Mouse (Mus musculus) kidney, adult 2 months (tissue): ENCODE data around the gene Ubac2. TPM values are rescaled to one million over a fixed set of nuclear protein-coding genes. Genes with fewer than 3 reads are reported as not detected.

Experiments
- DNase-seq: peaks from one replicate; pipeline ENCODE4 v3.0.0; 2021
- H3K27ac ChIP-seq: fragments of 200-500 bp; 2 replicates; pipeline ENCODE4 v1.5.1; 2012; ENCODE audit warnings: low read depth, low read length, control low read depth, inconsistent platforms; ENCODE audit not compliant: insufficient read depth
- H3K27me3 ChIP-seq: fragments of 200-500 bp; replicated peaks from 2 replicates; pipeline ENCODE4 v1.6.1; 2012; ENCODE audit warnings: mild to moderate bottlenecking, moderate library complexity, low read length, inconsistent platforms; ENCODE audit not compliant: control insufficient read depth, insufficient read depth
- H3K36me3 ChIP-seq: fragments of 200-500 bp; 2 replicates; pipeline ENCODE4 v1.6.1; 2012; ENCODE audit warnings: mild to moderate bottlenecking, moderate library complexity, low read length, inconsistent platforms; ENCODE audit not compliant: control insufficient read depth, insufficient read depth
- H3K4me1 ChIP-seq: fragments of 200-500 bp; 2 replicates; pipeline ENCODE4 v1.6.1; 2011; ENCODE audit warnings: low read length; ENCODE audit not compliant: control insufficient read depth, insufficient read depth
- H3K4me3 ChIP-seq: fragments of 200-500 bp; 2 replicates; pipeline ENCODE4 v1.5.1; 2011; ENCODE audit warnings: mild to moderate bottlenecking, low read depth, low read length, control low read depth; ENCODE audit not compliant: insufficient read depth
- CTCF ChIP-seq: fragments of 200-500 bp; conservative IDR thresholded peaks from 2 replicates; pipeline ENCODE4 v1.5.1; 2011; ENCODE audit warnings: low read depth, mild to moderate bottlenecking, control low read depth, low read length, moderate library complexity, mixed read lengths; ENCODE audit not compliant: insufficient read depth, insufficient read length
- POLR2A ChIP-seq: fragments of 200-500 bp; IDR thresholded peaks from one replicate; pipeline ENCODE4 v1.6.1; 2011; ENCODE audit warnings: low read depth, low read length, control low read depth
- WGBS: fragments of 180-500 bp; shearing (Covaris S2); methylation state at CpG from one replicate; pipeline ENCODE4 v1.1.7; 2018; 5-methylcytosine and 5-hydroxymethylcytosine counted together
- polyA plus RNA-seq: library from polyadenylated mRNA; depleted of rRNA; stranded (reverse); fragments of >200 nt; gene quantifications from 2 replicates; pipeline ENCODE4 v1.2.3, GENCODE M21; 2012

The Ubac2 gene
- polyA plus RNA-seq, 1 experiment, result 69.3 TPM

DNA sequence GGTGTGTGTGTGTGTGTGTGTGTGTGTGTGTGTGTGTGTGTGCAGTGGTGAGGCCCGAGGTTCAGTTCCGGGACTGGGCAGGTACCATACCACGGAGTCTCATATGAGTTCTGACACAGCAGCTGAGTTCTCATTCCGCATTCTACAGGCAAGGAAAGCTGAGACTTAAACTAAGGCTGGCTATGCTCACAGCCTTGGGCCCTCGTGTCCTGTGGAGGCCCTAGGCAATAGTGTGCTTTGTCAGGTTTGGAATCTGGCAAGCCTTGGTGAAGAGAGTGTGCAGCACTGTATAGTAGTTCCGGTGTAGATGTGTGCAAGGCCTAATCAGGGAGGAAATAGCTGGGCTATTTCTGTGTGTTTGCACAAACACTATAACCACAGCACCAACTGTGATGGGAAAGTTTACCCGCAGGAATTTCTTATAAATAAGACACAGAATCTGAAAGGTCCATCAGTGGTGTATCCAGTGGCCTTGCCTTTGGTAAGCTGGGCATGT, 25.0 kb downstream of the Ubac2 start:
- no peak for TF ChIP-seq POLR2A
- H3K36me3 ChIP-seq, result no peaks in the 10 kb centered on the region; the same call in 1 of the 2 replicates
- DNase-seq, result no peak
- H3K27ac ChIP-seq, result no peak overlapping the region
- H3K4me3 ChIP-seq, result no peak overlapping the region
- H3K27me3 ChIP-seq, result no peaks in the 10 kb centered on the region
- 84% methylated on average over 7 of the region's 7 CpGs for WGBS
- peaks cover 7% of the 10 kb centered on the region; the same call in 1 of the 2 replicates for H3K4me1 ChIP-seq

DNA sequence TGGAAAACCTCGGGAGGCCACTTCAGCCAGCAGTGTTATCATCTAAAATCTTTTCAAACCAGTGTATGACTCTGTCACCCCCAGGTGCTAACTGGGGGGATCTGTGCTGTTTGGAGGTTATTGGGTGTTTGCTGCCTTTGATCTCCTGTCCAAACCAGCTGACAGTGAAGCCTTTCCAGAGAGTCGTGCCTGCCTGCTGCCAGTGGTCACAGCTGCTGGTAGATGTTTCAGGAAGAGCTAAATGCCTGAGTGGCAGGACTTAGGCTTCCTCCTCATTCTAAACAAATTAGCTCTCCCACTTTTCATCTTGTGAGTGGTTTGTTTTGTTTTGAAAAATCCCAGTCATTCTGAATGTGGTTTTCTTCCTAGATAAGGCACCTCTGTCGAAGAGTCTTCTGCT, 26.3 kb downstream of the Ubac2 start:
- no peak overlapping the region for H3K4me3 ChIP-seq
- 39% methylated on average over 3 of the region's 3 CpGs for WGBS
- H3K27me3 ChIP-seq, result no peaks in the 10 kb centered on the region
- no peak overlapping the region for H3K27ac ChIP-seq
- H3K4me1 ChIP-seq, result no peaks in the 10 kb centered on the region
- no peaks in the 10 kb centered on the region; the same call in 1 of the 2 replicates for H3K36me3 ChIP-seq
- TF ChIP-seq CTCF (no peak), POLR2A (no peak)
- no peak for DNase-seq

DNA sequence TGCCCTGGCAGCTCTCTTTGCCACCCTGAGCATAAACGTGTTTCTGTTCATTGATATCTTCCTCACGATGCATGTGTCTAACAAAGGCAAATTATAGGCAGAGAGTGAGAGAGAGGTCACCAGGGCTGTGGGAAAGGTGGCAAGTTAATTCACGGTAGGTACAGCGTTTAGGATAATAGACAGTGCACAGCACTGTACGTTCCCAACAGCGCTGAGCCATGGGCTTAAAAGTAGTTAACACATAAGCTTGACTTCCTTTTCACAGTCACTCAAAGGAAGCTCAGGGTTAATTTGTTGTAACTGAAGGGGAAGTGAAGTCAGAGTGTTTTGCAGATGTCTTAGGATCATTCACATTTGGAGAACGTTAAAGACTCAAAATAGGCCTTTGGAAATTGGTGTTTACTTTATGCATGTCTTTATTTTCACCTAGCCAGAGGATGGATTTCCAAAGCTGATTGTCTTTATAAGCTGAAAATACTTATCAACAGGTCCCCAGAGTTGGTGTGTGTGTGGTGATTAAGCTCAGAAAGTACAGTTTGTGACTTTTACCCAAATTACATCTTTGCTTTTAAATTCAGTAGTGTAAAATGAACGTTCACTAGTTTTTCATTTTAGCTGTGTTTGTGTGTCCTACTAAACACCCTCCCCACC, 28.0 kb downstream of the Ubac2 start:
- Histone ChIP-seq H3K27ac (no peak overlapping the region), H3K4me3 (no peak overlapping the region), H3K27me3 (no peaks in the 10 kb centered on the region), H3K36me3 (no peaks in the 10 kb centered on the region; the same call in 1 of the 2 replicates), H3K4me1 (no peaks in the 10 kb centered on the region)
- TF ChIP-seq CTCF, result no peak
- no peak for TF ChIP-seq POLR2A
- DNase-seq, result no peak
- 66% methylated on average over 8 of the region's 8 CpGs for WGBS

DNA sequence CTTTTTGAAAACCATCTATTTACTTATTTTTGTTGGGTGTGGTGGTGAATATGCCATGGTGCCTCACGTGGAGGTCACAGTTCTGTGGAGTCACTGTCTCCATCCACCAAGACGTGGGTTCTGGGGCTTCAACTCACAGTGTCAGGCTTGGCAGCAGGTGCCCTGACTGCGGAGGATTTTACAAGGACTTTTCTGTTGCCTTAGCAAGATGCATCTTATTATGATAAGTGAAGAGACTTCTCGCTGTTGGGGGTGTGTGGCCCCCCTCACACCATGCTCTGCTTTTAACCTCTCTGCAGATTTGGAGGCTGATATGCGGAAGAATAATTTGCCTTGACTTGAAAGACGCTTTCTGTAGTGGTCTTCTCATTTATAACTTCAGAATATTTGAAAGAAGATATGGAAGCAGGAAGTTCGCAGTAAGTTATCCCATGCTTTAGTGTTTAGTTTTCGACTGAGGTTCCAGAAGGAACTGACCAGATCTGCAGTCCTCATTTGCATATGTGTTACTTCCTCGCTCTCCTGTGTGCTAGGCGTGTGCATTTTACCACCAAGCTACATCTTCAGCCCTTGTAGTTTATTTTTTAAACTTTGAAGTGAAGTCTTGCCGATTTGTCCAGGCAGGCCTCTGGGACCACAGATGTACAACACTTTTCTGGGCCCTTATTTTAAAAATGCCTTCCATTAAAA, 28.7 kb downstream of the Ubac2 start:
- H3K4me3 ChIP-seq, result no peak overlapping the region
- H3K27me3 ChIP-seq, result no peaks in the 10 kb centered on the region
- no peaks in the 10 kb centered on the region for H3K4me1 ChIP-seq
- TF ChIP-seq CTCF (no peak), POLR2A (no peak)
- DNase-seq, result no peak
- H3K27ac ChIP-seq, result no peak overlapping the region
- 82% methylated on average over 11 of the region's 11 CpGs for WGBS
- no peaks in the 10 kb centered on the region; the same call in 1 of the 2 replicates for H3K36me3 ChIP-seq

DNA sequence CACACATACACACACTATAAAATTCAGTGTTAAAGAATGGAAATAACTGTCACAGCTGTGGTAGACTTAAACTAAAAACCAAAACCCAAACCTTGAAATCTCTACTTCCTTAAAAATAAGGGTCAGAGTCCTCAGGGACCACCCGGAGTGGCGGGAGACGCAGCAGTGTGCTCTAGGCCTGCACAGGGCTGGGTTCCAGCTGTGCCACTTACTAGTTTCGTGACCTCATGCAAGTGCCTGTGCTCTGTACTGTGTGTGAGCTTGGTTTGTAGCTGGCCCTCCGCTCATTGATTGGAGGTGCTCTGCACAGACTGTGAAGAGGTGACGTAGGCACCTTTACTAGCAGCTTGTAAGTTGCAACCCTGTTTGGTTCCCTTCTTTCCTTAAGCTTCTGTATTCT, 31.4 kb downstream of the Ubac2 start:
- Histone ChIP-seq H3K36me3 (no peaks in the 10 kb centered on the region; the same call in 1 of the 2 replicates), H3K4me1 (no peaks in the 10 kb centered on the region), H3K4me3 (no peak overlapping the region), H3K27ac (no peak overlapping the region), H3K27me3 (no peaks in the 10 kb centered on the region)
- WGBS, result 92% methylated on average over 6 of the region's 6 CpGs
- no peak for DNase-seq
- TF ChIP-seq POLR2A (no peak), CTCF (no peak)

DNA sequence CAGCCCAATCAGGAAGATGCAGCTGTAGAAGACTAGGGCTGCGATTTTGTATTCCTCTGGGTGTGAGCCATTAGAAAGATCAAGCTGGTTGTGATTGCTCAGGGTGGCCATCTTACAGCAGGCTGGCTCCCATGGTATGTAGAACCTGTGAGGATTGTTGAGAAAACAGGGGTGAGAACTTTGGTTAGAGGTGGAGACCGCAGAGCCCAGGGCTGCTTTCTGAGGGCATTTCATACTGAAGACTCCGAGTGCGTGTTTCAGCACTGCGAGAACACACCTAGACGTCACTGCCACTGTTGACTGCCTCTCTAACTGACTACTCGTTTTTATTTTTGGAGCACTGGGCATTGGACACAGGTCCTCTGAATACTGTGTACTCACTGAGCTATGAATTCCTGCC, 34.1 kb downstream of the Ubac2 start:
- WGBS, result 91% methylated on average over 7 of the region's 7 CpGs

DNA sequence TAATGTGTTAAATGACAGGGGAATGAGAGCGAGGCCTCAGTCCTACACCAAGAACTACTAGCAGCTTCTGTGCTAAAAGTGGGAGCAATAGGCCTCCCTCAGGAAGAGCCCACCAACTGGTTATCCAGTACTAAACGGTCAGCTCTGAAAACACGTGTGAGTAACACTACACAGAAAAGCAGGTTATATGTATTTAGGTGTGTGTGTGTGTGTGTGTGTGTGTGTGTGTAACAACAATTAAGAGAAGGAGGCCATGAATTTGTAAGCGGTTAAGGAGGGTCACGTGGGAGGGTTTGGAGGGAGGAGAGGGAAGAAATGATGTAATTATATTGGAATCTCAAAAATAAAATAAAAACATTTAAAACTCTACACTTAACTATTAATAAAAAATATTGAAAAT, 36.7 kb downstream of the Ubac2 start:
- TF ChIP-seq CTCF, result no peak
- no peak for TF ChIP-seq POLR2A
- no peaks in the 10 kb centered on the region for H3K27me3 ChIP-seq
- no peak for DNase-seq
- H3K36me3 ChIP-seq, result no peaks in the 10 kb centered on the region; the same call in 1 of the 2 replicates
- no peak overlapping the region for H3K27ac ChIP-seq
- no peaks in the 10 kb centered on the region; the same call in 1 of the 2 replicates for H3K4me1 ChIP-seq
- no peak overlapping the region for H3K4me3 ChIP-seq
- WGBS, result 82% methylated on average over 5 of the region's 5 CpGs

More for the DNA sequence above, 34.1 kb downstream of the Ubac2 start:
- no peaks in the 10 kb centered on the region; the same call in 1 of the 2 replicates for H3K36me3 ChIP-seq
- H3K27ac ChIP-seq, result no peak overlapping the region
- TF ChIP-seq POLR2A, result no peak
- no peak for TF ChIP-seq CTCF
- no peaks in the 10 kb centered on the region for H3K27me3 ChIP-seq
- DNase-seq, result no peak
- H3K4me3 ChIP-seq, result no peak overlapping the region
- H3K4me1 ChIP-seq, result no peaks in the 10 kb centered on the region
